Mouse (Mus musculus): ENCODE measurements around the gene Ercc1. TPM values are rescaled to one million over a fixed set of nuclear protein-coding genes. Genes with fewer than 3 reads are reported as not detected.

Ercc1 gene
- polyA plus RNA-seq, 1 experiment from 2014 or later = 87.1 TPM

- H3K4me3 ChIP-seq (ENCODE audit: low read depth, low read length) = no peak overlapping the region
- DNase-seq (ENCODE audit: low spot score) (peak; percentile 48), ATAC-seq (replicated peaks; ENCODE audit: insufficient number of reproducible peaks, low FRiP score, low TSS enrichment, low read depth) (no peak)
- H3K27me3 ChIP-seq (ENCODE audit: control insufficient read depth, insufficient read depth, low read length) = peaks cover 2% of the 10 kb centered on the region; the same call in 1 of the 2 replicates
- no peak overlapping the region for H3K27ac ChIP-seq (replicated peaks; ENCODE audit: low read depth, low read length)
- no peaks in the 10 kb centered on the region for H3K36me3 ChIP-seq (replicated peaks; ENCODE audit: control insufficient read depth, insufficient read depth, low read depth, low read length)
- 19% methylated on average over 16 of the region's 16 CpGs for WGBS
- H3K4me2 ChIP-seq (ENCODE audit: low read depth, low read length) = no peak overlapping the region; the same call in 1 of the 2 replicates
- no peaks in the 10 kb centered on the region for H3K9me3 ChIP-seq (replicated peaks; ENCODE audit: control insufficient read depth, low read length)
- 0 out of 2 replicates have a peak, but pooled peaks cover 3% of the 10 kb centered on the region for H3K4me1 ChIP-seq (ENCODE audit: control insufficient read depth, insufficient read depth, low read length)
- H3K9ac ChIP-seq (replicated peaks; ENCODE audit: low read length) = no peak overlapping the region
These were observed 23.8 kb downstream of the Ercc1 start for GRCm38 (mm10) chr7:19368380-19368779.

DNA sequence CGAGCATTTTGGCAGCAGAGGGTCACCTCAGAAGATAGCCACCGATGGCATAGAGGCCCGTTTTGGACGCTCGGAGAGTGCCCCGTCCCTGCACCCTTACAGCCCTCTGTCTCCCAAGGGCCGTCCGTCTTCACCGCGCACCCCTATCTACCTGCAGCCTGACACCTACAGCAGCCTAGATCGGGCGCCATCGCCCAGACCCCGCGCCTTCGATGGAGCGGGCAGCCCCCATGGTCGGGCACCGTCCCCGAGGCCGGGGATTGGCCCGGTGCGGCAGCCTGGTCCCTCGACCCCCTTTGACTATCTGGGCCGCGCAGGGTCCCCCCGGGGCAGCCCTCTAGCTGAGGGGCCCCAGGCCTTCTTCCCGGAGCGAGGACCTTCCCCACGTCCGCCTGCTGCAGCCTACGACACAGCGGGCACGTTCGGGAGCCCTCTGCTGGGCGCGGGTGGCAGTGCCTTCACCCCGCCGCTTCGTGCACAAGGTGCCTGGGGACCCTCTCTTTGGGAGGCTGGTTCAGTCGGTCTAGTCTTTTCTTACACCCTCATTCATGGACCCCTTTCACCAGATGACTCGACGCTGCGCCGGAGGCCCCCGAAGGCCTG lies 25.3 kb downstream of the Ercc1 start:
- Histone ChIP-seq H3K36me3 (replicated peaks; ENCODE audit: control insufficient read depth, insufficient read depth, low read depth, low read length) (no peaks in the 10 kb centered on the region), H3K27ac (replicated peaks; ENCODE audit: low read depth, low read length) (no peak overlapping the region), H3K9me3 (replicated peaks; ENCODE audit: control insufficient read depth, low read length) (no peaks in the 10 kb centered on the region), H3K4me3 (ENCODE audit: low read depth, low read length) (peak overlapping the region; percentile 35), H3K4me2 (ENCODE audit: low read depth, low read length) (peak overlapping the region; percentile 78), H3K4me1 (ENCODE audit: control insufficient read depth, insufficient read depth, low read length) (0 out of 2 replicates have a peak, but pooled peaks cover 3% of the 10 kb centered on the region), H3K9ac (replicated peaks; ENCODE audit: low read length) (peak overlapping the region; percentile 62), H3K27me3 (ENCODE audit: control insufficient read depth, insufficient read depth, low read length) (peaks cover 2% of the 10 kb centered on the region; the same call in 1 of the 2 replicates)
- WGBS = 10% methylated on average over 46 of the region's 46 CpGs
- peak; percentile 77 for DNase-seq (ENCODE audit: low spot score)
- ATAC-seq (replicated peaks; ENCODE audit: insufficient number of reproducible peaks, low FRiP score, low TSS enrichment, low read depth) = peak; percentile 69; the same call in 1 of the 2 replicates

DNA sequence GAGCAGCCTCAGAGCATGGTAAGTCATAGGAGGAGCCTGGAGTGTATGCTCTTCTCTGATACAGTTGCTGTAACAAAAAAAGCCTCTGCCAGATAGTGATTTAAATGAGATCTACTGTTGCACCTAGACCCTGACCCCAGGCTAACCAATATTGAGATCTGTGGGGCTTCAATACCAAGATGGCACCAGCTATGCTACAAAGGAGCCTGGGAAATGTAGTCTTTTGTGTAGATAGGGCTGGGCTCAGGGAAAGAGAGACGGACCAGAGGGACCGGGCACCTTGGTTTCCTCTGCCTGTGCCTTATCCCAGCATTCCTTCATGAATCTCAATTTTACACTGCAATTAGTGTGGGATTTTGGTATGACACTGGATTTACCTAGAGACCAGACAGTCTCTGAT lies 28.8 kb downstream of the Ercc1 start:
- ATAC-seq (replicated peaks; ENCODE audit: insufficient number of reproducible peaks, low FRiP score, low TSS enrichment, low read depth) (no peak), DNase-seq (ENCODE audit: low spot score) (no peak)
- peaks cover 2% of the 10 kb centered on the region; the same call in 1 of the 2 replicates for H3K27me3 ChIP-seq (ENCODE audit: control insufficient read depth, insufficient read depth, low read length)
- H3K4me1 ChIP-seq (ENCODE audit: control insufficient read depth, insufficient read depth, low read length) = 0 out of 2 replicates have a peak, but pooled peaks cover 3% of the 10 kb centered on the region
- no peaks in the 10 kb centered on the region for H3K9me3 ChIP-seq (replicated peaks; ENCODE audit: control insufficient read depth, low read length)
- no peak overlapping the region for H3K9ac ChIP-seq (replicated peaks; ENCODE audit: low read length)
- H3K36me3 ChIP-seq (replicated peaks; ENCODE audit: control insufficient read depth, insufficient read depth, low read depth, low read length) = no peaks in the 10 kb centered on the region; the same call in 1 of the 2 replicates
- H3K27ac ChIP-seq (replicated peaks; ENCODE audit: low read depth, low read length) = no peak overlapping the region
- 85% methylated on average over 2 of the region's 2 CpGs for WGBS
- H3K4me3 ChIP-seq (ENCODE audit: low read depth, low read length) = no peak overlapping the region
- no peak overlapping the region for H3K4me2 ChIP-seq (ENCODE audit: low read depth, low read length)

GRCm38 (mm10) chr7:19375368-19375767 lies 30.8 kb downstream of the Ercc1 start:
- no peaks in the 10 kb centered on the region for H3K4me1 ChIP-seq (ENCODE audit: control insufficient read depth, insufficient read depth, low read length)
- H3K4me2 ChIP-seq (ENCODE audit: low read depth, low read length) = no peak overlapping the region
- no peak overlapping the region for H3K4me3 ChIP-seq (ENCODE audit: low read depth, low read length)
- DNase-seq (ENCODE audit: low spot score) (no peak), ATAC-seq (replicated peaks; ENCODE audit: insufficient number of reproducible peaks, low FRiP score, low TSS enrichment, low read depth) (no peak)
- no peak overlapping the region for H3K27ac ChIP-seq (replicated peaks; ENCODE audit: low read depth, low read length)
- WGBS = 76% methylated on average over 18 of the region's 18 CpGs
- H3K27me3 ChIP-seq (ENCODE audit: control insufficient read depth, insufficient read depth, low read length) = no peaks in the 10 kb centered on the region
- no peak overlapping the region for H3K9ac ChIP-seq (replicated peaks; ENCODE audit: low read length)
- no peaks in the 10 kb centered on the region; the same call in 1 of the 2 replicates for H3K36me3 ChIP-seq (replicated peaks; ENCODE audit: control insufficient read depth, insufficient read depth, low read depth, low read length)
- no peaks in the 10 kb centered on the region for H3K9me3 ChIP-seq (replicated peaks; ENCODE audit: control insufficient read depth, low read length)

DNA sequence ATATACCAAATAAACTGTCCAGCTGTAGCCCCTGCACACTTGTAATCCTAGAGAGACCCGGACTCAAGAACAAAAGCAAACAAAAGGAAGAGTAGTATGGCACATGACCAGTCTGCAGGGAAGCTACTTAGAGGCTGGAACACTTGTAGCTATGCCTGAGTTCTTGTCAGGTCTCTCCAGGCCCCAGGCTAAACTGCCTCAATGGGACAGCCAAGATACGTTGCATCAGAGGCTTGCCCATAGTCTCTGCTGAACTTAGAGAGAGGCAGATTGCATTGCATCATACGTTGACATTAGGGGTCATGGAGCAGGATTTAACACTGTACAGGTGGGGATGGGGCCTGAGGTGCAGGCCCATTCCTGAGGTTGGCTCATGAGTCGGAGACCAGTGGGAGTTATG lies 31.4 kb downstream of the Ercc1 start:
- no peaks in the 10 kb centered on the region; the same call in 1 of the 2 replicates for H3K36me3 ChIP-seq (replicated peaks; ENCODE audit: control insufficient read depth, insufficient read depth, low read depth, low read length)
- H3K4me1 ChIP-seq (ENCODE audit: control insufficient read depth, insufficient read depth, low read length) = no peaks in the 10 kb centered on the region
- no peak for DNase-seq (ENCODE audit: low spot score)
- H3K4me2 ChIP-seq (ENCODE audit: low read depth, low read length) = no peak overlapping the region
- H3K27ac ChIP-seq (replicated peaks; ENCODE audit: low read depth, low read length) = no peak overlapping the region
- WGBS = 85% methylated on average over 4 of the region's 4 CpGs
- H3K27me3 ChIP-seq (ENCODE audit: control insufficient read depth, insufficient read depth, low read length) = no peaks in the 10 kb centered on the region
- no peak overlapping the region for H3K9ac ChIP-seq (replicated peaks; ENCODE audit: low read length)
- H3K4me3 ChIP-seq (ENCODE audit: low read depth, low read length) = no peak overlapping the region
- no peak for ATAC-seq (replicated peaks; ENCODE audit: insufficient number of reproducible peaks, low FRiP score, low TSS enrichment, low read depth)
- H3K9me3 ChIP-seq (replicated peaks; ENCODE audit: control insufficient read depth, low read length) = no peaks in the 10 kb centered on the region

DNA sequence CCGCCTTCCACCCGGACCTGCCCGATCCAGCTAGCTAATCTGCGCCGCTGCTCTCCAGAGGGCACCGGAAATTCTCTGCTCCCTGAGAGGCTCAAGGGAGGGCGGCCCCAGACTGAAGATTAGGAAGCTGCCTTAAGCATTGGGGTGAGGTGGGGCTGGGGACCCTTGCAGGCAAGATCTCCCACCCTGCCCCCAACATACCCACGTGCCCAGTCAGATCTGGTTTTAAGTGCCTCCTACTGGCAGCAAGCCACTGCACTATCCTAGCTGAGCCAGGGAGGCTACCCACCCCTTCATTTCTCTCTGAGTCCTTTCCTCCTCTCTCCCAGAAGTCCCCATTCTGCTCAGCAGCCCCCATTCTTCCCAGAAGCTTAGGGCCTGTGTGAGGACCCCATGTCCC lies 33.5 kb downstream of the Ercc1 start:
- Histone ChIP-seq H3K36me3 (replicated peaks; ENCODE audit: control insufficient read depth, insufficient read depth, low read depth, low read length) (no peaks in the 10 kb centered on the region; the same call in 1 of the 2 replicates), H3K4me1 (ENCODE audit: control insufficient read depth, insufficient read depth, low read length) (no peaks in the 10 kb centered on the region), H3K27me3 (ENCODE audit: control insufficient read depth, insufficient read depth, low read length) (no peaks in the 10 kb centered on the region), H3K9ac (replicated peaks; ENCODE audit: low read length) (no peak overlapping the region), H3K4me3 (ENCODE audit: low read depth, low read length) (no peak overlapping the region), H3K4me2 (ENCODE audit: low read depth, low read length) (no peak overlapping the region), H3K9me3 (replicated peaks; ENCODE audit: control insufficient read depth, low read length) (no peaks in the 10 kb centered on the region), H3K27ac (replicated peaks; ENCODE audit: low read depth, low read length) (no peak overlapping the region)
- 73% methylated on average over 8 of the region's 8 CpGs for WGBS
- DNase-seq (ENCODE audit: low spot score) (no peak), ATAC-seq (replicated peaks; ENCODE audit: insufficient number of reproducible peaks, low FRiP score, low TSS enrichment, low read depth) (no peak)

GRCm38 (mm10) chr7:19381377-19382165 lies 37.0 kb downstream of the Ercc1 start, which contains the start of gene Ercc2:
Ercc2 (plus strand) TSS chr7:19382010.
- WGBS = 5% methylated on average over 47 of the region's 48 CpGs
- Histone ChIP-seq H3K4me2 (ENCODE audit: low read depth, low read length) (peak within 1 kb of the TSS; percentile 64), H3K4me1 (ENCODE audit: control insufficient read depth, insufficient read depth, low read length) (no peaks in the 10 kb centered on the region), H3K9me3 (replicated peaks; ENCODE audit: control insufficient read depth, low read length) (no peaks in the 10 kb centered on the region), H3K36me3 (replicated peaks; ENCODE audit: control insufficient read depth, insufficient read depth, low read depth, low read length) (no peaks in the 10 kb centered on the region; the same call in none of the 2 replicates), H3K9ac (replicated peaks; ENCODE audit: low read length) (peak within 1 kb of the TSS; percentile 82), H3K27me3 (ENCODE audit: control insufficient read depth, insufficient read depth, low read length) (no peaks in the 10 kb centered on the region), H3K27ac (replicated peaks; ENCODE audit: low read depth, low read length) (no peak within 1 kb of the TSS; the same call in 1 of the 2 replicates), H3K4me3 (ENCODE audit: low read depth, low read length) (peak within 1 kb of the TSS; percentile 79)
- DNase-seq (ENCODE audit: low spot score) = peak; percentile 100
- peak; percentile 87 for ATAC-seq (replicated peaks; ENCODE audit: insufficient number of reproducible peaks, low FRiP score, low TSS enrichment, low read depth)

DNA sequence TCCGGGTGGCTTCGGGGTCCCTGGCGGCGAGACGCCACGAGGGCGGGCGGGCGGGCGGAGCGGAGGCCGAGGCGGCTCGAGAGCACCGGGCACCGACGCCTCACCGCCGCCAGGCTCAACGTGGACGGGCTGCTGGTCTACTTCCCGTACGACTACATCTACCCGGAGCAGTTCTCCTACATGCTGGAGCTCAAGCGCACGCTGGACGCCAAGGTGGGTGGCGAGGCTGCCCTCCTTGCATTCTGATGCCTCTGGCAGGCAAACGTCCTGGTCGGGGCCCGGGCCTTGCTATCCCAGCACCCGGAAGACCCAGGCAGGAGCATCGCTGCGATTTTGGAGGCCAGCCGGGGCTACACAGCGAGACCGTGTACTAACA lies 37.6 kb downstream of the Ercc1 start:
- under 1% methylated on average over 33 of the region's 37 CpGs for WGBS
- DNase-seq (ENCODE audit: low spot score) (no peak), ATAC-seq (replicated peaks; ENCODE audit: insufficient number of reproducible peaks, low FRiP score, low TSS enrichment, low read depth) (peak; percentile 57)
- H3K36me3 ChIP-seq (replicated peaks; ENCODE audit: control insufficient read depth, insufficient read depth, low read depth, low read length) = peaks cover 4% of the 10 kb centered on the region
- no peaks in the 10 kb centered on the region for H3K27me3 ChIP-seq (ENCODE audit: control insufficient read depth, insufficient read depth, low read length)
- peak overlapping the region; percentile 82 for H3K9ac ChIP-seq (replicated peaks; ENCODE audit: low read length)
- peak overlapping the region; percentile 79 for H3K4me3 ChIP-seq (ENCODE audit: low read depth, low read length)
- H3K27ac ChIP-seq (replicated peaks; ENCODE audit: low read depth, low read length) = no peak overlapping the region; the same call in 1 of the 2 replicates
- no peaks in the 10 kb centered on the region for H3K4me1 ChIP-seq (ENCODE audit: control insufficient read depth, insufficient read depth, low read length)
- H3K4me2 ChIP-seq (ENCODE audit: low read depth, low read length) = peak overlapping the region; percentile 64
- no peaks in the 10 kb centered on the region for H3K9me3 ChIP-seq (replicated peaks; ENCODE audit: control insufficient read depth, low read length)
